Mouse (Mus musculus): Measurements from ENCODE around the gene AB124611. TPM values are rescaled to one million over a fixed set of nuclear protein-coding genes. Genes with fewer than 3 reads are reported as not detected.

Gene AB124611
- total RNA-seq, 4 experiments from 2014 or later = 0.37 to 2.2 (median 0.63) TPM

Small RNAs within 50 kb of the gene (microRNA-seq; reads per million reads assigned to microRNA genes)
- gene Mir199a-1 = not detected

Other genes starting within 250 kb of the AB124611 start
- 10 to 100 TPM; 16.2 to 18.3 (median 17.3) TPM for gene Kri1, start 238.2 kb upstream of the AB124611 start, total RNA-seq (2022)
- 10 to 100 TPM; 15.1 to 17.7 (median 16.7) TPM for gene Cdkn2d, start 234.8 kb upstream of the AB124611 start, total RNA-seq (2022)
- not detected for gene Ap1m2, start 213.8 kb upstream of the AB124611 start, total RNA-seq (2022)
- gene Slc44a2, start 205.5 kb upstream of the AB124611 start, total RNA-seq (2022) = 100 to 1,000 TPM in 1 of 4 experiments, 10 to 100 TPM in 3; 90.2 to 124 (median 94.3) TPM
- 10 to 100 TPM; 28.2 to 31.4 (median 29.8) TPM for gene Ilf3, start 158.3 kb upstream of the AB124611 start, total RNA-seq (2022)
- gene Qtrt1, start 114.3 kb upstream of the AB124611 start, total RNA-seq (2022) = 1 to 10 TPM; 7.4 to 9.3 (median 8.9) TPM
- gene Dnm2, start 101.3 kb upstream of the AB124611 start, total RNA-seq (2022) = 10 to 100 TPM; 60.3 to 71.0 (median 61.2) TPM
- gene Tmed1, start 15.9 kb upstream of the AB124611 start, total RNA-seq (2022) = 10 to 100 TPM; 46.5 to 51.3 (median 48.9) TPM
- 10 to 100 TPM; 70.9 to 75.8 (median 73.3) TPM for gene Carm1, start 20.7 kb downstream of the AB124611 start, total RNA-seq (2022)
- 10 to 100 TPM; 61.0 to 67.1 (median 66.5) TPM for gene Timm29, start 66.5 kb downstream of the AB124611 start, total RNA-seq (2022)
- gene Yipf2, start 66.7 kb downstream of the AB124611 start, total RNA-seq (2022) = 1 to 10 TPM; 7.3 to 8.6 (median 7.9) TPM
- 10 to 100 TPM; 47.2 to 49.8 (median 49.3) TPM for gene Smarca4, start 90.0 kb downstream of the AB124611 start, total RNA-seq (2022)
- gene Ldlr, start 197.3 kb downstream of the AB124611 start, total RNA-seq (2022) = 1 to 10 TPM; 2.3 to 3.8 (median 3.0) TPM
- gene Spc24, start 234.1 kb downstream of the AB124611 start, total RNA-seq (2022) = 1 to 10 TPM; 5.6 to 8.6 (median 7.7) TPM

Data from heart, adult 8-10 months (tissue).